Mouse (Mus musculus) adrenal gland, postnatal 25 days (tissue): Measurements from ENCODE around the gene Tob2. TPM values are rescaled to one million over a fixed set of nuclear protein-coding genes. Genes with fewer than 3 reads are reported as not detected.
A peak's percentile ranks its signal among the peaks of the same experiment; 100 is the strongest.

ENCODE experiments used
- DNase-seq: peaks from one replicate; pipeline ENCODE4 v3.0.0; 2021; ENCODE audit warnings: mixed read lengths
- total RNA-seq: library from RNA; stranded (reverse); gene quantifications from 2 replicates; pipeline ENCODE4 v1.2.3, GENCODE M21; 2021

The Tob2 gene
- total RNA-seq, 1 experiment from 2014 or later: 86.1 TPM

GRCm38 (mm10) chr15:81838554-81839235 is 19.9 kb downstream of the Tob2 start:
- DNase-seq: no peak

- no peak for DNase-seq
Measured at GRCm38 (mm10) chr15:81836966-81837920, 21.4 kb downstream of the Tob2 start.

GRCm38 (mm10) chr15:81836124-81836821 is 22.3 kb downstream of the Tob2 start:
- peak; percentile 73 for DNase-seq

GRCm38 (mm10) chr15:81835007-81835880 is 23.4 kb downstream of the Tob2 start:
- DNase-seq: no peak

- DNase-seq: no peak
Measured at GRCm38 (mm10) chr15:81834171-81834841, 24.3 kb downstream of the Tob2 start.

- DNase-seq: no peak
Measured at GRCm38 (mm10) chr15:81833481-81833880, 25.1 kb downstream of the Tob2 start.

GRCm38 (mm10) chr15:81832219-81832618 is 26.4 kb downstream of the Tob2 start:
- no peak for DNase-seq

GRCm38 (mm10) chr15:81831136-81831825 is 27.3 kb downstream of the Tob2 start:
- peak; percentile 91 for DNase-seq

- DNase-seq: no peak
Measured at GRCm38 (mm10) chr15:81830530-81830929, 28.1 kb downstream of the Tob2 start.

- no peak for DNase-seq
Measured at GRCm38 (mm10) chr15:81829208-81829580, 29.4 kb downstream of the Tob2 start.

GRCm38 (mm10) chr15:81828426-81829207 is 30.0 kb downstream of the Tob2 start:
- DNase-seq: no peak

GRCm38 (mm10) chr15:81824832-81825231 is 33.8 kb downstream of the Tob2 start:
- no peak for DNase-seq

GRCm38 (mm10) chr15:81822631-81823030 is 36.0 kb downstream of the Tob2 start:
- no peak for DNase-seq

GRCm38 (mm10) chr15:81818404-81818803 is 40.2 kb downstream of the Tob2 start:
- DNase-seq: no peak

- no peak for DNase-seq
Measured at GRCm38 (mm10) chr15:81814716-81815370, 43.8 kb downstream of the Tob2 start.

GRCm38 (mm10) chr15:81813986-81814705 is 44.5 kb downstream of the Tob2 start:
- no peak for DNase-seq

- DNase-seq: no peak
Measured at GRCm38 (mm10) chr15:81812696-81813631, 45.6 kb downstream of the Tob2 start.
